Mouse (Mus musculus) erythroblast, embryonic 14.5 days (primary cell): ENCODE results near the gene Bsn.

Source experiments
- GATA1 ChIP-seq: IDR thresholded peaks from 2 replicates; pipeline ENCODE4 v1.6.1; 2012; ENCODE audit warnings: low read length, inconsistent platforms, mixed read lengths
- TAL1 ChIP-seq: IDR thresholded peaks from 3 replicates; pipeline ENCODE4 v1.6.1; 2012; ENCODE audit warnings: low read length, inconsistent platforms, mixed read lengths

- TF ChIP-seq GATA1 (no peak), TAL1 (no peak)
These were observed 110.0 kb downstream of the Bsn start, which contains the start of gene Mst1 for GRCm38 (mm10) chr9:108080168-108080567.
